ENCODE assay signal across 13 mouse cellular contexts in genomic region chr11:75973988-75974387, GRCm38 (mm10). TPM values are rescaled to one million over a fixed set of nuclear protein-coding genes. Genes with fewer than 3 reads are reported as not detected.
DNase-seq lines count a peak whose midpoint lies in the region; ATAC-seq and TF ChIP-seq lines count a peak whose summit lies in the region.
"Had no signal": no experiment of that assay in that cellular context is flagged by ENCODE, and none has a peak within 500 bp of the region (broad histone marks: within the 10 kb centered on the region; RNA-seq: fewer than 3 reads in every experiment).

No protein-coding gene starts in this region.

- no peaks in the 10 kb centered on the region for H3K4me1 ChIP-seq in hindbrain, postnatal 0 days (ENCODE audit: insufficient read depth, low read length)
- H3K4me1 ChIP-seq in hindbrain, embryonic 13.5 days (replicated peaks) = no peaks in the 10 kb centered on the region
- H3K4me1 ChIP-seq in midbrain, postnatal 0 days (ENCODE audit: insufficient read depth, low read length) = no peaks in the 10 kb centered on the region; the same call in 1 of the 2 replicates
- H3K4me1 ChIP-seq in midbrain, embryonic 16.5 days (ENCODE audit: control insufficient read depth, insufficient read depth, low read length) = no peaks in the 10 kb centered on the region

- DNase-seq in hindbrain, postnatal 0 days (ENCODE audit: low spot score) = no peak
- DNase-seq in midbrain, postnatal 0 days (ENCODE audit: low spot score) = no peak
- peak; percentile 33 for DNase-seq in NIH3T3 (ENCODE audit: low read depth)
- DNase-seq in natural killer cell, adult 2 months (ENCODE audit: low spot score in 2 of 2) = peak; percentile 15 to 43
- DNase-seq in urinary bladder, adult 18-20 months (ENCODE audit: low spot score in 2 of 2) = no peak
- no peak for DNase-seq in retina, embryonic 14.5 days (ENCODE audit: low spot score)
- DNase-seq: gastrocnemius, postnatal 10 days; heart, postnatal 10 days; liver, embryonic 13.5 days; thymus, adult 2 months had no signal

- peak; percentile 44 for TF ChIP-seq CTCF in hindbrain, postnatal 0 days (IDR thresholded peaks at IDR 0.05; ENCODE audit: low read depth)
- peak; percentile 53 for TF ChIP-seq CTCF in midbrain, postnatal 0 days (IDR thresholded peaks at IDR 0.05)

- no peaks in the 10 kb centered on the region for H3K36me3 ChIP-seq in hindbrain, postnatal 0 days (ENCODE audit: insufficient read depth, low read length)
- H3K36me3 ChIP-seq in hindbrain, embryonic 13.5 days = no peaks in the 10 kb centered on the region
- H3K36me3 ChIP-seq in midbrain, postnatal 0 days (ENCODE audit: insufficient read depth, low read length) = no peaks in the 10 kb centered on the region
- H3K36me3 ChIP-seq in midbrain, embryonic 16.5 days (ENCODE audit: control insufficient read depth, insufficient read depth, low read length) = no peaks in the 10 kb centered on the region
- H3K36me3 ChIP-seq: liver, embryonic 13.5 days had no signal

- H3K4me3 ChIP-seq in hindbrain, postnatal 0 days (ENCODE audit: low read length) = no peak overlapping the region
- H3K4me3 ChIP-seq in hindbrain, embryonic 13.5 days = no peak overlapping the region
- no peak overlapping the region for H3K4me3 ChIP-seq in midbrain, postnatal 0 days (ENCODE audit: low read depth, low read length)
- no peak overlapping the region for H3K4me3 ChIP-seq in midbrain, embryonic 16.5 days (ENCODE audit: low read depth, low read length)
- H3K4me3 ChIP-seq: erythroblast, embryonic 14.5 days; liver, embryonic 13.5 days had no signal

- no peak overlapping the region for H3K27ac ChIP-seq in hindbrain, postnatal 0 days
- no peak overlapping the region for H3K27ac ChIP-seq in hindbrain, embryonic 13.5 days
- no peak overlapping the region for H3K27ac ChIP-seq in midbrain, postnatal 0 days (ENCODE audit: low read depth, low read length)
- H3K27ac ChIP-seq in midbrain, embryonic 16.5 days (ENCODE audit: low read length) = no peak overlapping the region
- H3K27ac ChIP-seq: liver, embryonic 13.5 days had no signal

- no peaks in the 10 kb centered on the region for H3K9me3 ChIP-seq in hindbrain, postnatal 0 days (ENCODE audit: low read length)
- no peaks in the 10 kb centered on the region for H3K9me3 ChIP-seq in hindbrain, embryonic 13.5 days
- no peaks in the 10 kb centered on the region for H3K9me3 ChIP-seq in midbrain, postnatal 0 days (ENCODE audit: low read length)
- no peaks in the 10 kb centered on the region; the same call in 1 of the 2 replicates for H3K9me3 ChIP-seq in midbrain, embryonic 16.5 days (replicated peaks; ENCODE audit: control insufficient read depth, low read length, poor library complexity, severe bottlenecking)
- H3K9me3 ChIP-seq: liver, embryonic 13.5 days had no signal

- no peak overlapping the region for H3K9ac ChIP-seq in hindbrain, postnatal 0 days (replicated peaks; ENCODE audit: low read length)
- H3K9ac ChIP-seq in hindbrain, embryonic 13.5 days = no peak overlapping the region
- no peak overlapping the region for H3K9ac ChIP-seq in midbrain, postnatal 0 days (replicated peaks; ENCODE audit: low read length, poor library complexity, severe bottlenecking)
- no peak overlapping the region for H3K9ac ChIP-seq in midbrain, embryonic 16.5 days (ENCODE audit: low read depth, low read length)
- H3K9ac ChIP-seq: liver, embryonic 13.5 days had no signal

- ATAC-seq in hindbrain, postnatal 0 days = no peak
- ATAC-seq in hindbrain, embryonic 13.5 days (ENCODE audit: low FRiP score) = no peak
- no peak for ATAC-seq in midbrain, postnatal 0 days (ENCODE audit: low FRiP score)
- no peak for ATAC-seq in midbrain, embryonic 16.5 days

- no peak overlapping the region for H3K4me2 ChIP-seq in hindbrain, postnatal 0 days (ENCODE audit: low read depth, low read length)
- no peak overlapping the region for H3K4me2 ChIP-seq in hindbrain, embryonic 13.5 days
- H3K4me2 ChIP-seq in midbrain, postnatal 0 days (ENCODE audit: low read depth, low read length, poor library complexity, severe bottlenecking) = no peak overlapping the region
- H3K4me2 ChIP-seq in midbrain, embryonic 16.5 days (ENCODE audit: low read length) = no peak overlapping the region
- H3K4me2 ChIP-seq: liver, embryonic 13.5 days had no signal

- 91% methylated on average over 1 of the region's 1 CpGs for WGBS in hindbrain, postnatal 0 days
- 98% methylated on average over 1 of the region's 1 CpGs for WGBS in hindbrain, embryonic 13.5 days
- 94% methylated on average over 1 of the region's 1 CpGs for WGBS in midbrain, postnatal 0 days
- 86% methylated on average over 1 of the region's 1 CpGs for WGBS in midbrain, embryonic 16.5 days

- no peaks in the 10 kb centered on the region for H3K27me3 ChIP-seq in hindbrain, postnatal 0 days (ENCODE audit: insufficient read depth, low read length)
- H3K27me3 ChIP-seq in hindbrain, embryonic 13.5 days = peaks cover 8% of the 10 kb centered on the region; the same call in 1 of the 2 replicates
- no peaks in the 10 kb centered on the region for H3K27me3 ChIP-seq in midbrain, postnatal 0 days (ENCODE audit: insufficient read depth, low read length)
- H3K27me3 ChIP-seq in midbrain, embryonic 16.5 days (ENCODE audit: control insufficient read depth, insufficient read depth, low read depth, low read length) = no peaks in the 10 kb centered on the region

RNA-seq across cellular contexts. Expression of gene 1700016K19Rik, which starts 25.7 kb away (rescaled TPM):
- 2.5 and 4.8 TPM in 2 replicates for total RNA-seq in hindbrain, postnatal 0 days (2014; rRNA removed)
- polyA plus RNA-seq in hindbrain, postnatal 0 days (2015; fragmentation: Nextera tagmentation; extraction: Ambion mirVana) = 6.2 and 6.3 TPM in 2 replicates
- polyA plus RNA-seq in hindbrain, embryonic 13.5 days (2015; fragmentation: Nextera tagmentation; extraction: Ambion mirVana) = 1.7 and 5.5 TPM in 2 replicates
- 5.5 and 11.3 TPM in 2 replicates for total RNA-seq in midbrain, postnatal 0 days (2014; rRNA removed)
- 8.6 and 8.8 TPM in 2 replicates for polyA plus RNA-seq in midbrain, postnatal 0 days (2015; fragmentation: Nextera tagmentation; extraction: Ambion mirVana)
- polyA plus RNA-seq in midbrain, embryonic 16.5 days (2015; fragmentation: Nextera tagmentation; extraction: Ambion mirVana) = 6.0 and 7.0 TPM in 2 replicates
- total RNA-seq: gastrocnemius, postnatal 10 days; heart, postnatal 10 days had no signal
- polyA plus RNA-seq: erythroblast, embryonic 14.5 days; liver, embryonic 13.5 days had no signal

RNA-seq across cellular contexts. Expression of gene Rph3al, which starts 35.8 kb away (rescaled TPM):
- total RNA-seq in hindbrain, postnatal 0 days (2014; rRNA removed) = 2.0 and 3.1 TPM in 2 replicates
- 2.5 and 3.3 TPM in 2 replicates for polyA plus RNA-seq in hindbrain, postnatal 0 days (2015; fragmentation: Nextera tagmentation; extraction: Ambion mirVana)
- polyA plus RNA-seq in hindbrain, embryonic 13.5 days (2015; fragmentation: Nextera tagmentation; extraction: Ambion mirVana) = 2.2 and 2.5 TPM in 2 replicates
- total RNA-seq in midbrain, postnatal 0 days (2014; rRNA removed) = 3.4 and 4.0 TPM in 2 replicates
- 3.0 and 3.1 TPM in 2 replicates for polyA plus RNA-seq in midbrain, postnatal 0 days (2015; fragmentation: Nextera tagmentation; extraction: Ambion mirVana)
- polyA plus RNA-seq in midbrain, embryonic 16.5 days (2015; fragmentation: Nextera tagmentation; extraction: Ambion mirVana) = 3.4 and 4.9 TPM in 2 replicates
- polyA plus RNA-seq: erythroblast, embryonic 14.5 days had no signal

RNA-seq across cellular contexts. Expression of gene Rflnb, which starts 53.6 kb away (rescaled TPM):
- total RNA-seq in hindbrain, postnatal 0 days (2014; rRNA removed) = 13.6 and 17.4 TPM in 2 replicates
- 14.9 and 15.3 TPM in 2 replicates for polyA plus RNA-seq in hindbrain, postnatal 0 days (2015; fragmentation: Nextera tagmentation; extraction: Ambion mirVana)
- polyA plus RNA-seq in hindbrain, embryonic 13.5 days (2015; fragmentation: Nextera tagmentation; extraction: Ambion mirVana) = 7.5 and 7.9 TPM in 2 replicates
- 16.7 and 17.7 TPM in 2 replicates for total RNA-seq in midbrain, postnatal 0 days (2014; rRNA removed)
- 15.2 and 16.3 TPM in 2 replicates for polyA plus RNA-seq in midbrain, postnatal 0 days (2015; fragmentation: Nextera tagmentation; extraction: Ambion mirVana)
- 12.7 and 13.5 TPM in 2 replicates for polyA plus RNA-seq in midbrain, embryonic 16.5 days (2015; fragmentation: Nextera tagmentation; extraction: Ambion mirVana)

Comparison
In these comparisons a context has a peak if more than half of its experiments do, and no peak if none do; other contexts are left out.
1. DNase-seq: peak in NIH3T3 (single experiment) and natural killer cell, adult 2 months (2 of 2); none in hindbrain, postnatal 0 days (single experiment), midbrain, postnatal 0 days (single experiment), urinary bladder, adult 18-20 months (0 of 2) and retina, embryonic 14.5 days (single experiment).